Mouse (Mus musculus): Measurements from ENCODE around the gene Colgalt2.

- TF ChIP-seq CTCF (conservative IDR thresholded peaks at IDR 0.05; ENCODE audit: low read length), result no peak
- TF ChIP-seq POU5F1 (IDR thresholded peaks at IDR 0.05; ENCODE audit: borderline replicate concordance, low read length), result no peak
- no peak for TF ChIP-seq NANOG (IDR thresholded peaks at IDR 0.05; ENCODE audit: borderline replicate concordance, low read length)
These were observed 62.7 kb downstream of the Colgalt2 start for GRCm38 (mm10) chr1:152462348-152462747.

Data from E14TG2a.4 (cell line).